Mouse (Mus musculus): ENCODE results near the gene Osbp2. TPM values are rescaled to one million over a fixed set of nuclear protein-coding genes. Genes with fewer than 3 reads are reported as not detected.

Gene Osbp2
- polyA plus RNA-seq, 1 experiment, result 1.3 TPM

GRCm38 (mm10) chr11:3722036-3722435 lies 141.7 kb downstream of the Osbp2 start:
- Histone ChIP-seq H3K4me3 (no peak overlapping the region), H3ac (ENCODE audit: control insufficient read depth, insufficient read length) (no peak overlapping the region), H3K27me3 (ENCODE audit: control insufficient read depth, insufficient read depth, insufficient read length) (peaks cover 8% of the 10 kb centered on the region), H3K36me3 (ENCODE audit: control insufficient read depth, insufficient read depth) (no peaks in the 10 kb centered on the region), H3K4me2 (ENCODE audit: low read depth) (no peak overlapping the region), H3K79me2 (ENCODE audit: control insufficient read depth, insufficient read depth) (no peaks in the 10 kb centered on the region)
- TF ChIP-seq SRF (IDR thresholded peaks at IDR 0.05; ENCODE audit: control insufficient read depth, insufficient read length, low read depth), result no peak
- TF ChIP-seq TCF3 (IDR thresholded peaks at IDR 0.05; ENCODE audit: insufficient read length, low read depth), result no peak
- no peak for TF ChIP-seq TCF12 (IDR thresholded peaks at IDR 0.05; ENCODE audit: insufficient read depth, poor library complexity, severe bottlenecking)
- no peak for TF ChIP-seq REST (IDR thresholded peaks at IDR 0.05; ENCODE audit: insufficient read depth, insufficient read length)
- no peak for TF ChIP-seq MAX (IDR thresholded peaks at IDR 0.05; ENCODE audit: low read depth)
- TF ChIP-seq POLR2A (IDR thresholded peaks at IDR 0.05; ENCODE audit: insufficient read length, low read depth), result no peak
- TF ChIP-seq USF1 (IDR thresholded peaks at IDR 0.05; ENCODE audit: low read depth), result no peak
- TF ChIP-seq POLR2AphosphoS2 (IDR thresholded peaks at IDR 0.05; ENCODE audit: insufficient read length, low read depth), result no peak
- no peak for TF ChIP-seq CEBPB (IDR thresholded peaks at IDR 0.05; ENCODE audit: insufficient read depth, poor library complexity, severe bottlenecking)
- no peak for TF ChIP-seq MYOD1 (IDR thresholded peaks at IDR 0.05; ENCODE audit: control insufficient read depth in 1 of 3, insufficient read length in 2 of 3, low read depth in 2 of 3)
- no peak for TF ChIP-seq MYOG (IDR thresholded peaks at IDR 0.05; ENCODE audit: control insufficient read depth in 1 of 3, insufficient read depth in 1 of 3, insufficient read length in 2 of 3, low read depth in 2 of 3)
- no peak for TF ChIP-seq E2F4 (IDR thresholded peaks at IDR 0.05; ENCODE audit: insufficient read depth)

- Histone ChIP-seq H3K36me3 (ENCODE audit: control insufficient read depth, insufficient read depth) (no peaks in the 10 kb centered on the region), H3K4me2 (ENCODE audit: low read depth) (no peak overlapping the region), H3K27me3 (ENCODE audit: control insufficient read depth, insufficient read depth, insufficient read length) (peaks cover 10% of the 10 kb centered on the region), H3K79me2 (ENCODE audit: control insufficient read depth, insufficient read depth) (no peaks in the 10 kb centered on the region), H3ac (ENCODE audit: control insufficient read depth, insufficient read length) (no peak overlapping the region), H3K4me3 (no peak overlapping the region)
- TF ChIP-seq SRF (IDR thresholded peaks at IDR 0.05; ENCODE audit: control insufficient read depth, insufficient read length, low read depth) (no peak), CEBPB (IDR thresholded peaks at IDR 0.05; ENCODE audit: insufficient read depth, poor library complexity, severe bottlenecking) (no peak), MAX (IDR thresholded peaks at IDR 0.05; ENCODE audit: low read depth) (no peak), MYOD1 (IDR thresholded peaks at IDR 0.05; ENCODE audit: control insufficient read depth in 1 of 3, insufficient read length in 2 of 3, low read depth in 2 of 3) (peak in 2 of 3 experiments; percentile 33 to 36), TCF12 (IDR thresholded peaks at IDR 0.05; ENCODE audit: insufficient read depth, poor library complexity, severe bottlenecking) (no peak), MYOG (IDR thresholded peaks at IDR 0.05; ENCODE audit: control insufficient read depth in 1 of 3, insufficient read depth in 1 of 3, insufficient read length in 2 of 3, low read depth in 2 of 3) (peak in 1 of 3 experiments; percentile 46)
Measured at GRCm38 (mm10) chr11:3716662-3717061, 147.0 kb downstream of the Osbp2 start.

DNA sequence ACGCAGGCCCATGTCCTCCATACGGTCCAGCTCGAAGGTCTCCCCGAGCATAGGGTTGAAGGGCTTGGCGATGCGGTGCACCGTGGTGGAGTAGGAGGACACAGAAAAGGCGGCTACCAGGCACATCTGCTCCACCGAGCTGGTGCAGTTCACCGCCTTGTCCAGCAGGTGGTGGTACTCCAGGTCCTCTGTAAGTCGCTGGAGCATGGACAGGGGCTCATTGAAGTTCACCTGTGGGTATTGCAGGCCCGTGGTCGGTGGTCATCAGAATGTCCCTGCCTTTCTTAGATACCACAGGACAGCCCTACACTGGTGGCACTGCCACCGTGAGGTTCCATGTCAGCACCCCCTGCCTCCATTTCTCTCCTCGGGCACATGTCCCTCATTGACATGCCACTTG lies 149.2 kb downstream of the Osbp2 start:
- H3K36me3 ChIP-seq (ENCODE audit: control insufficient read depth, insufficient read depth), result no peaks in the 10 kb centered on the region
- no peak overlapping the region for H3K4me3 ChIP-seq
- H3ac ChIP-seq (ENCODE audit: control insufficient read depth, insufficient read length), result no peak overlapping the region
- H3K79me2 ChIP-seq (ENCODE audit: control insufficient read depth, insufficient read depth), result no peaks in the 10 kb centered on the region
- H3K27me3 ChIP-seq (ENCODE audit: control insufficient read depth, insufficient read depth, insufficient read length), result peaks cover 10% of the 10 kb centered on the region
- H3K4me2 ChIP-seq (ENCODE audit: low read depth), result no peak overlapping the region
- TF ChIP-seq POLR2A (IDR thresholded peaks at IDR 0.05; ENCODE audit: insufficient read length, low read depth) (no peak), USF1 (IDR thresholded peaks at IDR 0.05; ENCODE audit: low read depth) (no peak), MAX (IDR thresholded peaks at IDR 0.05; ENCODE audit: low read depth) (no peak), REST (IDR thresholded peaks at IDR 0.05; ENCODE audit: insufficient read depth, insufficient read length) (no peak), MYOG (IDR thresholded peaks at IDR 0.05; ENCODE audit: control insufficient read depth in 1 of 3, insufficient read depth in 1 of 3, insufficient read length in 2 of 3, low read depth in 2 of 3) (no peak)

- Histone ChIP-seq H3K36me3 (ENCODE audit: control insufficient read depth, insufficient read depth) (no peaks in the 10 kb centered on the region), H3ac (ENCODE audit: control insufficient read depth, insufficient read length) (no peak overlapping the region), H3K79me2 (ENCODE audit: control insufficient read depth, insufficient read depth) (no peaks in the 10 kb centered on the region), H3K27me3 (ENCODE audit: control insufficient read depth, insufficient read depth, insufficient read length) (peaks cover 2% of the 10 kb centered on the region), H3K4me2 (ENCODE audit: low read depth) (no peak overlapping the region), H3K4me3 (no peak overlapping the region)
- no peak for TF ChIP-seq POLR2AphosphoS2 (IDR thresholded peaks at IDR 0.05; ENCODE audit: insufficient read length, low read depth)
- TF ChIP-seq REST (IDR thresholded peaks at IDR 0.05; ENCODE audit: insufficient read depth, insufficient read length), result no peak
- TF ChIP-seq MYOD1 (IDR thresholded peaks at IDR 0.05; ENCODE audit: control insufficient read depth in 1 of 3, insufficient read length in 2 of 3, low read depth in 2 of 3), result no peak
- TF ChIP-seq E2F4 (IDR thresholded peaks at IDR 0.05; ENCODE audit: insufficient read depth), result no peak
- TF ChIP-seq MYOG (IDR thresholded peaks at IDR 0.05; ENCODE audit: control insufficient read depth in 1 of 3, insufficient read depth in 1 of 3, insufficient read length in 2 of 3, low read depth in 2 of 3), result no peak
- TF ChIP-seq USF1 (IDR thresholded peaks at IDR 0.05; ENCODE audit: low read depth), result no peak
- TF ChIP-seq TCF3 (IDR thresholded peaks at IDR 0.05; ENCODE audit: insufficient read length, low read depth), result no peak
- TF ChIP-seq CEBPB (IDR thresholded peaks at IDR 0.05; ENCODE audit: insufficient read depth, poor library complexity, severe bottlenecking), result no peak
- no peak for TF ChIP-seq SRF (IDR thresholded peaks at IDR 0.05; ENCODE audit: control insufficient read depth, insufficient read length, low read depth)
- no peak for TF ChIP-seq POLR2A (IDR thresholded peaks at IDR 0.05; ENCODE audit: insufficient read length, low read depth)
- TF ChIP-seq MAX (IDR thresholded peaks at IDR 0.05; ENCODE audit: low read depth), result no peak
- TF ChIP-seq TCF12 (IDR thresholded peaks at IDR 0.05; ENCODE audit: insufficient read depth, poor library complexity, severe bottlenecking), result no peak
Measured at GRCm38 (mm10) chr11:3710203-3710602, 153.5 kb downstream of the Osbp2 start.

- Histone ChIP-seq H3K79me2 (ENCODE audit: control insufficient read depth, insufficient read depth) (no peaks in the 10 kb centered on the region), H3K27me3 (ENCODE audit: control insufficient read depth, insufficient read depth, insufficient read length) (no peaks in the 10 kb centered on the region), H3K4me3 (no peak overlapping the region), H3K36me3 (ENCODE audit: control insufficient read depth, insufficient read depth) (no peaks in the 10 kb centered on the region), H3K4me2 (ENCODE audit: low read depth) (no peak overlapping the region), H3ac (ENCODE audit: control insufficient read depth, insufficient read length) (no peak overlapping the region)
- TF ChIP-seq REST (IDR thresholded peaks at IDR 0.05; ENCODE audit: insufficient read depth, insufficient read length) (no peak), E2F4 (IDR thresholded peaks at IDR 0.05; ENCODE audit: insufficient read depth) (no peak), POLR2A (IDR thresholded peaks at IDR 0.05; ENCODE audit: insufficient read length, low read depth) (no peak), USF1 (IDR thresholded peaks at IDR 0.05; ENCODE audit: low read depth) (no peak), TCF12 (IDR thresholded peaks at IDR 0.05; ENCODE audit: insufficient read depth, poor library complexity, severe bottlenecking) (no peak), SRF (IDR thresholded peaks at IDR 0.05; ENCODE audit: control insufficient read depth, insufficient read length, low read depth) (no peak), MYOD1 (IDR thresholded peaks at IDR 0.05; ENCODE audit: control insufficient read depth in 1 of 3, insufficient read length in 2 of 3, low read depth in 2 of 3) (no peak), CEBPB (IDR thresholded peaks at IDR 0.05; ENCODE audit: insufficient read depth, poor library complexity, severe bottlenecking) (no peak), MYOG (IDR thresholded peaks at IDR 0.05; ENCODE audit: control insufficient read depth in 1 of 3, insufficient read depth in 1 of 3, insufficient read length in 2 of 3, low read depth in 2 of 3) (no peak), MAX (IDR thresholded peaks at IDR 0.05; ENCODE audit: low read depth) (no peak), TCF3 (IDR thresholded peaks at IDR 0.05; ENCODE audit: insufficient read length, low read depth) (no peak), POLR2AphosphoS2 (IDR thresholded peaks at IDR 0.05; ENCODE audit: insufficient read length, low read depth) (no peak)
Measured at GRCm38 (mm10) chr11:3707057-3707456, 156.6 kb downstream of the Osbp2 start.
